Mouse (Mus musculus) midbrain, embryonic 14.5 days (tissue): ENCODE results near the gene Nit1. TPM values are rescaled to one million over a fixed set of nuclear protein-coding genes. Genes with fewer than 3 reads are reported as not detected.

Source experiments
- ATAC-seq: fragments of 200-750 bp; cut with Nextera tagmentation; 2 replicates; pipeline ENCODE4 v1.8.0; 2017; ENCODE audit warnings: moderate number of reproducible peaks, moderate library complexity; ENCODE audit not compliant: low FRiP score, low TSS enrichment
- DNase-seq: peaks from one replicate; pipeline ENCODE4 v3.0.0-alpha.2; 2015
- H3K27ac ChIP-seq: fragments of 300-500 bp; sonication (generic); replicated peaks from 2 replicates; pipeline ENCODE4 v1.5.1; 2014; ENCODE audit warnings: mild to moderate bottlenecking, low read depth, low read length, moderate library complexity
- H3K27me3 ChIP-seq: fragments of 300-500 bp; sonication (generic); 2 replicates; pipeline ENCODE4 v1.6.1; 2014; ENCODE audit warnings: low read length, control low read depth, mixed read lengths; ENCODE audit not compliant: control insufficient read depth, insufficient read depth
- H3K36me3 ChIP-seq: fragments of 300-500 bp; sonication (generic); 2 replicates; pipeline ENCODE4 v1.6.1; 2014; ENCODE audit warnings: low read length, control low read depth; ENCODE audit not compliant: control insufficient read depth, insufficient read depth
- H3K4me1 ChIP-seq: fragments of 300-500 bp; sonication (generic); 2 replicates; pipeline ENCODE4 v1.6.1; 2014; ENCODE audit warnings: mild to moderate bottlenecking, antibody characterized with exemption, low read length, control low read depth; ENCODE audit not compliant: control insufficient read depth, insufficient read depth
- H3K4me2 ChIP-seq: fragments of 300-500 bp; sonication (generic); 2 replicates; pipeline ENCODE4 v1.6.1; 2014; ENCODE audit warnings: mild to moderate bottlenecking, low read length, moderate library complexity
- H3K4me3 ChIP-seq: fragments of 300-500 bp; sonication (generic); replicated peaks from 2 replicates; pipeline ENCODE4 v1.5.1; 2014; ENCODE audit warnings: low read depth, low read length
- H3K9ac ChIP-seq: fragments of 300-500 bp; sonication (generic); replicated peaks from 2 replicates; pipeline ENCODE4 v1.6.1; 2014; ENCODE audit warnings: mild to moderate bottlenecking, low read length, moderate library complexity
- H3K9me3 ChIP-seq: fragments of 300-500 bp; sonication (generic); 2 replicates; pipeline ENCODE4 v1.6.1; 2016; ENCODE audit warnings: low read length, control low read depth, mixed read lengths; ENCODE audit not compliant: control insufficient read depth
- WGBS: fragments of 180-500 bp; shearing (Covaris S2); extraction: QIAGEN DNeasy Blood & Tissue Kit; methylation state at CpG from one replicate; pipeline ENCODE4 v1.1.7; 2014; 5-methylcytosine and 5-hydroxymethylcytosine counted together
- polyA plus RNA-seq: library from polyadenylated mRNA; unstranded; fragments of >200 nt; fragmentation: Nextera tagmentation; extraction: Ambion mirVana; gene quantifications from 2 replicates; pipeline ENCODE4 v1.2.1, GENCODE M21; 2014

Gene Nit1
- polyA plus RNA-seq, result 39.1 and 45.0 TPM in 2 replicates

GRCm38 (mm10) chr1:171345225-171346094 lies at the start of gene Nit1, which contains the start of gene Pfdn2:
Gene Nit1, minus strand, starts transcription at chr1:171345646.
Gene Pfdn2, plus strand, starts transcription at chr1:171345670.
- H3K4me3 ChIP-seq, result peak within 1 kb of the TSS; percentile 98
- no peaks in the 10 kb centered on the region for H3K27me3 ChIP-seq
- WGBS, result 1% methylated on average over 53 of the region's 53 CpGs
- H3K9ac ChIP-seq, result peak within 1 kb of the TSS; percentile 77
- peaks cover 7% of the 10 kb centered on the region for H3K9me3 ChIP-seq
- H3K4me1 ChIP-seq, result peaks cover 16% of the 10 kb centered on the region
- ATAC-seq (peak; percentile 93), DNase-seq (peak; percentile 96)
- H3K27ac ChIP-seq, result peak within 1 kb of the TSS; percentile 79
- peaks cover 36% of the 10 kb centered on the region for H3K36me3 ChIP-seq
- peak within 1 kb of the TSS; percentile 93 for H3K4me2 ChIP-seq

GRCm38 (mm10) chr1:171390101-171390500 lies 44.7 kb upstream of the Nit1 start:
- DNase-seq, result no peak
- Histone ChIP-seq H3K36me3 (no peaks in the 10 kb centered on the region), H3K9me3 (no peaks in the 10 kb centered on the region), H3K4me3 (no peak overlapping the region), H3K27ac (no peak overlapping the region), H3K9ac (no peak overlapping the region), H3K4me2 (no peak overlapping the region), H3K27me3 (no peaks in the 10 kb centered on the region), H3K4me1 (no peaks in the 10 kb centered on the region)
- WGBS, result 89% methylated on average over 4 of the region's 4 CpGs
- ATAC-seq, result no peak

- Histone ChIP-seq H3K9me3 (no peaks in the 10 kb centered on the region), H3K4me1 (no peaks in the 10 kb centered on the region), H3K27ac (no peak within 1 kb of the TSS), H3K27me3 (no peaks in the 10 kb centered on the region), H3K4me2 (no peak within 1 kb of the TSS), H3K36me3 (no peaks in the 10 kb centered on the region), H3K9ac (no peak within 1 kb of the TSS), H3K4me3 (no peak within 1 kb of the TSS)
- WGBS, result 85% methylated on average over 15 of the region's 15 CpGs
- no peak for DNase-seq
- no peak for ATAC-seq
These were observed 43.1 kb upstream of the Nit1 start, which contains the start of gene Arhgap30 for GRCm38 (mm10) chr1:171388376-171389102. Gene Arhgap30, plus strand, starts transcription at chr1:171388954.

- ATAC-seq (no peak), DNase-seq (peak; percentile 60)
- 29% methylated on average over 6 of the region's 6 CpGs for WGBS
- no peak overlapping the region for H3K27ac ChIP-seq
- no peaks in the 10 kb centered on the region for H3K9me3 ChIP-seq
- no peaks in the 10 kb centered on the region for H3K36me3 ChIP-seq
- H3K27me3 ChIP-seq, result no peaks in the 10 kb centered on the region
- no peak overlapping the region for H3K4me3 ChIP-seq
- H3K4me1 ChIP-seq, result no peaks in the 10 kb centered on the region
- H3K9ac ChIP-seq, result no peak overlapping the region
- H3K4me2 ChIP-seq, result no peak overlapping the region
These were observed 41.7 kb upstream of the Nit1 start for GRCm38 (mm10) chr1:171387099-171387498.

- WGBS, result 70% methylated on average over 9 of the region's 9 CpGs
- DNase-seq (no peak), ATAC-seq (no peak)
- Histone ChIP-seq H3K27ac (no peak overlapping the region), H3K9ac (no peak overlapping the region), H3K4me1 (peaks cover 1% of the 10 kb centered on the region; the same call in 1 of the 2 replicates), H3K4me2 (no peak overlapping the region), H3K9me3 (no peaks in the 10 kb centered on the region), H3K36me3 (no peaks in the 10 kb centered on the region), H3K27me3 (no peaks in the 10 kb centered on the region), H3K4me3 (no peak overlapping the region)
These were observed 39.7 kb upstream of the Nit1 start for GRCm38 (mm10) chr1:171385171-171385570.

- Histone ChIP-seq H3K4me1 (peaks cover 7% of the 10 kb centered on the region), H3K9me3 (no peaks in the 10 kb centered on the region), H3K9ac (no peak overlapping the region), H3K36me3 (no peaks in the 10 kb centered on the region), H3K4me3 (no peak overlapping the region), H3K27ac (no peak overlapping the region), H3K4me2 (no peak overlapping the region), H3K27me3 (no peaks in the 10 kb centered on the region)
- ATAC-seq (no peak), DNase-seq (no peak)
- 68% methylated on average over 9 of the region's 9 CpGs for WGBS
These were observed 38.9 kb upstream of the Nit1 start for GRCm38 (mm10) chr1:171384361-171384760.

GRCm38 (mm10) chr1:171382096-171382620 lies 36.7 kb upstream of the Nit1 start:
- Histone ChIP-seq H3K4me1 (peaks cover 7% of the 10 kb centered on the region), H3K9ac (no peak overlapping the region), H3K4me3 (no peak overlapping the region), H3K9me3 (no peaks in the 10 kb centered on the region), H3K27me3 (no peaks in the 10 kb centered on the region), H3K4me2 (no peak overlapping the region), H3K36me3 (no peaks in the 10 kb centered on the region), H3K27ac (no peak overlapping the region)
- WGBS, result 90% methylated on average over 11 of the region's 11 CpGs
- ATAC-seq, result no peak
- DNase-seq, result no peak

GRCm38 (mm10) chr1:171379935-171380599 lies 34.6 kb upstream of the Nit1 start:
- H3K9me3 ChIP-seq, result no peaks in the 10 kb centered on the region
- DNase-seq, result peak; percentile 90

More at GRCm38 (mm10) chr1:171379935-171380599, 34.6 kb upstream of the Nit1 start:
- 3% methylated on average over 31 of the region's 31 CpGs for WGBS
- Histone ChIP-seq H3K36me3 (no peaks in the 10 kb centered on the region), H3K4me1 (peaks cover 7% of the 10 kb centered on the region), H3K27ac (no peak overlapping the region), H3K4me3 (peak overlapping the region; percentile 36), H3K27me3 (no peaks in the 10 kb centered on the region), H3K4me2 (peak overlapping the region; percentile 58), H3K9ac (peak overlapping the region; percentile 9; the same call in 1 of the 2 replicates)
- ATAC-seq, result peak; percentile 64; the same call in 1 of the 2 replicates
